Mouse (Mus musculus) liver, embryonic 14.5 days (tissue): ENCODE data around the gene Ppp2r5e.

Experiments
- CTCF ChIP-seq: IDR thresholded peaks from 2 replicates; pipeline ENCODE4 v1.5.1; 2016; ENCODE audit warnings: antibody characterized with exemption, low read depth, control low read depth
- EP300 ChIP-seq: IDR thresholded peaks from 2 replicates; pipeline ENCODE4 v1.6.1; 2016; ENCODE audit warnings: antibody characterized with exemption, low read depth

DNA sequence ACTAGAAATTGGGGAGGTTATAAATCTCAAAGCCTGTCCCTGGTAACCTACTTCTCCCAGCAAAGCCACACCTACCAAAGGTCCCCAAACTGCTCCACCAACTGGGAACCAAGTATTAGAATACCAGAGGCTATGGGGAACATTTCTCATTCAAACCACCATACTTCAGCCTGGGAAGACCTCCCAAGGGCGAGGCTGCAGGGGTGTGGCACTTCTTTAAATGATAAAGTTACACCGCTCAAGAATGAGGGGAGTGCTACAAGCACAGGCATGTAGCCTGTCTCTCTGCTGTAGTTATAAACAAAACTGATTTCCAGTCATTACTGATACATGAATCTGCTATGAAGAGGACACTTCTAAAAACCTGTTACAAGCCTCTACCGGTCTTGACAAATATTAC is 113.3 kb downstream of the Ppp2r5e start:
- TF ChIP-seq CTCF (no peak), EP300 (no peak)
